Comparison of ENCODE assay signal across 8 mouse cellular contexts in the genomic region with DNA sequence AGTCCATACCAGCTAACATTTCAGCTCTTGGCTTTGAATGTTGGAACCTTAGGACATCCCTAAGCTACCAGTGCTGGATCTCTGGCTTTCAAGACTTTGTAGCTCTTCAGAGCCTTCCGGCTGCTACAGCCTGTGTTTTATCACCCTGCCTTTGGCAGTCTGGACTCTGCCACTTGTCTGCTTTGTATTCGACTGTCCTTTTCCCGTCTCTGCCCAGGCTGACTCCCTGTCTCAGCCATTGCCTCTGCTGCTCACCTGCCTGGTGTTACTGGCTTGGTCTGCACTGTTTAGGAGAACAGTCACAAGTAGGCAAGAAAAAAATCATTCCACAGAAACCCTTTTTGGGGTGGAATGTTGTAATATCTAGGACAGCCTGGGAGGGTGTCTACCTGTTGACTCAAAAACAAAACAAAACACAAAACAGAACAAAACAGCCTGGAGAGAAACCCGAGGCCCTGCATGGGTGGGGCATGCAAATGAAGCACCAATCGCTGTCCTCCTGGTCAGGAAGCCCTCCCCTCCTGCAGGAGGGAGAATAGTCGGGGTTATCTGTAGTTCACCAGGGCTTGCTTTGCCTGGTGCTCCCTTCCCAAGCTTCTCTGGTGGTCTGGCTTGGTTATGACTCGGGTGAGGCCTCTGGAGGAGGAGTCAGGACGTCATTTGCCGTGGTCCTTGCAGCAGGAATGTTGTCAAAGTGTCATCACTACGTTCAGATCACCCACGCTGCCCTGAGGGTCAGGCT. TPM values are rescaled to one million over a fixed set of nuclear protein-coding genes. Genes with fewer than 3 reads are reported as not detected.
DNase-seq lines count a peak whose midpoint lies in the region; ATAC-seq and TF ChIP-seq lines count a peak whose summit lies in the region.

No protein-coding gene starts in this region.

- H3K79me2 ChIP-seq in liver, adult 2 months (ENCODE audit: control insufficient read depth, insufficient read depth, low read length) = 0 out of 2 replicates have a peak, but pooled peaks cover 5% of the 10 kb centered on the region

- 0 out of 2 replicates have a peak overlapping the region, but pooled peaks have one; percentile 3 for H3K4me2 ChIP-seq in midbrain, embryonic 16.5 days (ENCODE audit: low read length)
- H3K4me2 ChIP-seq in midbrain, embryonic 15.5 days = no peak overlapping the region
- H3K4me2 ChIP-seq in hindbrain, embryonic 15.5 days = peak overlapping the region; percentile 18; the same call in 1 of the 2 replicates

- no peaks in the 10 kb centered on the region for H3K4me1 ChIP-seq in midbrain, embryonic 16.5 days (ENCODE audit: control insufficient read depth, insufficient read depth, low read length)
- no peaks in the 10 kb centered on the region for H3K4me1 ChIP-seq in midbrain, embryonic 15.5 days
- H3K4me1 ChIP-seq in hindbrain, embryonic 15.5 days (replicated peaks) = 0 out of 2 replicates have a peak, but pooled peaks cover 3% of the 10 kb centered on the region
- H3K4me1 ChIP-seq in liver, adult 2 months (ENCODE audit: control insufficient read depth, insufficient read depth, low read length) = peaks cover 7% of the 10 kb centered on the region

- 15% methylated on average over 11 of the region's 11 CpGs for WGBS in midbrain, embryonic 16.5 days
- WGBS in midbrain, embryonic 15.5 days = 19% methylated on average over 11 of the region's 11 CpGs
- 14% methylated on average over 11 of the region's 11 CpGs for WGBS in hindbrain, embryonic 15.5 days
- WGBS in liver, adult 2 months = 4% methylated on average over 11 of the region's 11 CpGs

- H3K36me3 ChIP-seq in midbrain, embryonic 16.5 days (ENCODE audit: control insufficient read depth, insufficient read depth, low read length) = no peaks in the 10 kb centered on the region
- H3K36me3 ChIP-seq in midbrain, embryonic 15.5 days (replicated peaks) = no peaks in the 10 kb centered on the region
- no peaks in the 10 kb centered on the region for H3K36me3 ChIP-seq in hindbrain, embryonic 15.5 days
- H3K36me3 ChIP-seq in liver, adult 2 months (ENCODE audit: control insufficient read depth, insufficient read depth, low read length) = no peaks in the 10 kb centered on the region

- H3K27me3 ChIP-seq in midbrain, embryonic 16.5 days (ENCODE audit: control insufficient read depth, insufficient read depth, low read depth, low read length) = no peaks in the 10 kb centered on the region
- H3K27me3 ChIP-seq in midbrain, embryonic 15.5 days (replicated peaks) = no peaks in the 10 kb centered on the region
- no peaks in the 10 kb centered on the region for H3K27me3 ChIP-seq in hindbrain, embryonic 15.5 days
- H3K27me3 ChIP-seq in liver, adult 2 months (ENCODE audit: control insufficient read depth, insufficient read depth, low read length) = no peaks in the 10 kb centered on the region

- no peak for TF ChIP-seq POLR2A in liver, adult 2 months (IDR thresholded peaks at IDR 0.05; ENCODE audit: extremely low read depth, insufficient read depth, low read length)

- no peak overlapping the region for H3K4me3 ChIP-seq in midbrain, embryonic 16.5 days (ENCODE audit: low read depth, low read length)
- H3K4me3 ChIP-seq in midbrain, embryonic 15.5 days = no peak overlapping the region
- peak overlapping the region; percentile 52 for H3K4me3 ChIP-seq in gastrocnemius, adult 2 months
- H3K4me3 ChIP-seq in hindbrain, embryonic 15.5 days = no peak overlapping the region
- no peak overlapping the region for H3K4me3 ChIP-seq in liver, adult 2 months (ENCODE audit: insufficient read depth, low read depth, low read length)

- TF ChIP-seq CTCF in gastrocnemius, adult 2 months (IDR thresholded peaks at IDR 0.05) = no peak
- TF ChIP-seq CTCF in liver, adult 2 months (IDR thresholded peaks at IDR 0.05; ENCODE audit: low read depth, low read length) = no peak

- no peak for ATAC-seq in midbrain, embryonic 16.5 days
- no peak for ATAC-seq in midbrain, embryonic 15.5 days (replicated peaks)
- ATAC-seq in hindbrain, embryonic 15.5 days (ENCODE audit: low FRiP score, low read depth) = 0 out of 2 replicates have a peak, but pooled peaks have one; percentile 23

- intact Hi-C loops in gastrocnemius, adult 2 months (cut with DNase I) = loop anchor here (2.0 kb wide), 1 partner anchor 15 kb away; no protein-coding TSS in a partner anchor

- H3K27ac ChIP-seq in midbrain, embryonic 16.5 days (ENCODE audit: low read length) = no peak overlapping the region
- H3K27ac ChIP-seq in midbrain, embryonic 15.5 days = no peak overlapping the region
- H3K27ac ChIP-seq in gastrocnemius, adult 2 months = peak overlapping the region; percentile 80
- no peak overlapping the region for H3K27ac ChIP-seq in hindbrain, embryonic 15.5 days (replicated peaks)
- H3K27ac ChIP-seq in liver, adult 2 months (replicated peaks; ENCODE audit: insufficient read depth, low read depth, low read length) = no peak overlapping the region

- peak; percentile 53 for DNase-seq in gastrocnemius, adult 2 months
- peak; percentile 74 for DNase-seq in liver, adult 2 months (ENCODE audit: extremely low read depth, low read depth, low spot score)
- peak; percentile 90 for DNase-seq in retina, postnatal 1 day
- DNase-seq in right cerebral cortex, adult 2 months (ENCODE audit: low spot score in 2 of 2) = no peak
- DNase-seq in adipocyte (ENCODE audit: low spot score) = no peak

- no peak overlapping the region for H3K9ac ChIP-seq in midbrain, embryonic 16.5 days (ENCODE audit: low read depth, low read length)
- H3K9ac ChIP-seq in midbrain, embryonic 15.5 days = no peak overlapping the region
- no peak overlapping the region for H3K9ac ChIP-seq in hindbrain, embryonic 15.5 days
- H3K9ac ChIP-seq in liver, adult 2 months (ENCODE audit: low read depth, low read length) = no peak overlapping the region

- no peaks in the 10 kb centered on the region for H3K9me3 ChIP-seq in midbrain, embryonic 16.5 days (replicated peaks; ENCODE audit: control insufficient read depth, low read length, poor library complexity, severe bottlenecking)
- no peaks in the 10 kb centered on the region for H3K9me3 ChIP-seq in midbrain, embryonic 15.5 days
- no peaks in the 10 kb centered on the region for H3K9me3 ChIP-seq in hindbrain, embryonic 15.5 days

RNA-seq across cellular contexts. Expression of a gene that starts 19.0 kb away (rescaled TPM):
- 13.6 and 17.3 TPM in 2 replicates for polyA plus RNA-seq in midbrain, embryonic 16.5 days (2015; fragmentation: Nextera tagmentation; extraction: Ambion mirVana)
- 17.5 and 18.0 TPM in 2 replicates for polyA plus RNA-seq in midbrain, embryonic 15.5 days (2015; fragmentation: Nextera tagmentation; extraction: Ambion mirVana)
- total RNA-seq in gastrocnemius, adult 2 months (2021) = 100 to 1,000 TPM; 119 to 145 TPM
- 18.4 and 18.5 TPM in 2 replicates for polyA plus RNA-seq in hindbrain, embryonic 15.5 days (2015; fragmentation: Nextera tagmentation; extraction: Ambion mirVana)
- 3.5 and 3.7 TPM in 2 replicates for total RNA-seq in liver, adult 2 months (2014; rRNA removed)
- polyA plus RNA-seq in liver, adult 2 months (2012; rRNA removed) = 1.7 and 2.0 TPM in 2 replicates

Comparison
In these comparisons a context has a peak if more than half of its experiments do, and no peak if none do; other contexts are left out.
1. DNase-seq: peak in gastrocnemius, adult 2 months (single experiment), liver, adult 2 months (single experiment) and retina, postnatal 1 day (single experiment); none in right cerebral cortex, adult 2 months (0 of 2) and adipocyte (single experiment).